Mouse (Mus musculus) lung, embryonic 14.5 days (tissue): ENCODE results near the gene Ccdc155. TPM values are rescaled to one million over a fixed set of nuclear protein-coding genes. Genes with fewer than 3 reads are reported as not detected.
A peak's percentile ranks its signal among the peaks of the same experiment; 100 is the strongest.

ENCODE experiments used
- ATAC-seq: fragments of 200-750 bp; cut with Nextera tagmentation; 2 replicates; pipeline ENCODE4 v1.8.0; 2017; ENCODE audit warnings: mild to moderate bottlenecking, moderate TSS enrichment, moderate library complexity; ENCODE audit not compliant: insufficient read depth
- DNase-seq: peaks from one replicate; pipeline ENCODE4 v3.0.0-alpha.2; 2015
- H3K27ac ChIP-seq: fragments of 300-500 bp; sonication (generic); 2 replicates; pipeline ENCODE4 v1.5.1; 2014; ENCODE audit warnings: low read depth, mild to moderate bottlenecking, moderate library complexity
- H3K27me3 ChIP-seq: fragments of 300-500 bp; sonication (generic); 2 replicates; pipeline ENCODE4 v1.6.1; 2014; ENCODE audit warnings: low read length, control low read depth; ENCODE audit not compliant: insufficient read depth
- H3K36me3 ChIP-seq: fragments of 300-500 bp; sonication (generic); 2 replicates; pipeline ENCODE4 v1.6.1; 2014; ENCODE audit warnings: control low read depth; ENCODE audit not compliant: insufficient read depth
- H3K4me1 ChIP-seq: fragments of 300-500 bp; sonication (generic); 2 replicates; pipeline ENCODE4 v1.6.1; 2014; ENCODE audit warnings: antibody characterized with exemption, control low read depth; ENCODE audit not compliant: insufficient read depth
- H3K4me2 ChIP-seq: fragments of 300-500 bp; sonication (generic); 2 replicates; pipeline ENCODE4 v1.6.1; 2014; ENCODE audit warnings: mild to moderate bottlenecking
- H3K4me3 ChIP-seq: fragments of 300-500 bp; sonication (generic); 2 replicates; pipeline ENCODE4 v1.5.1; 2014; ENCODE audit warnings: low read depth, low read length
- H3K9ac ChIP-seq: fragments of 300-500 bp; sonication (generic); 2 replicates; pipeline ENCODE4 v1.6.1; 2014
- H3K9me3 ChIP-seq: fragments of 300-500 bp; sonication (generic); 2 replicates; pipeline ENCODE4 v1.6.1; 2016; ENCODE audit warnings: low read depth, low read length, control low read depth
- CTCF ChIP-seq: IDR thresholded peaks from 2 replicates; pipeline ENCODE4 v1.5.1; 2016; ENCODE audit warnings: antibody characterized with exemption, low read depth
- WGBS: fragments of 180-500 bp; shearing (Covaris S2); extraction: QIAGEN DNeasy Blood & Tissue Kit; methylation state at CpG from one replicate; pipeline ENCODE4 v1.1.7; 2014; 5-methylcytosine and 5-hydroxymethylcytosine counted together
- polyA plus RNA-seq: library from polyadenylated mRNA; unstranded; fragments of >200 nt; fragmentation: Nextera tagmentation; extraction: Ambion mirVana; gene quantifications from 2 replicates; pipeline ENCODE4 v1.2.1, GENCODE M21; 2014

The Ccdc155 gene
- polyA plus RNA-seq, 1 experiment from 2014 or later, result 0.38 TPM

DNA sequence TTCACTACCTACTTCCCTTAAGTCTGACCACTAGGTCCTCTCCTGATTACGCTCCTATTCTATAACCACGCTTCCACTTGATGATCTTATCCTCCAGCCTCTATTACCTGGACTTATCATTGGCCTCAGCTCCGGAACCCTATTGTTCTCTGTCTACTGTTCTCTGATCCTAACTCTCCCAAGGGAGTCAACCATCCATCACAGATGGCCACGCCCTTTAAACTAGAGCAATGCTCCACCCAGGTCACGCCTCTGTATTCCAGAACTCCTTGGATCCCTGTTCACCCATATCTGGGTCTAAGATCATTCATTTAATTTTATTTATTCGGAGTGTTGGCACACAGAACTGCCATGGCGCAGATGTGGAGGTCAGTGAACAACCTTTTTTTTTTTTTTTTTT is 7.7 kb upstream of the Ccdc155 start:
- TF ChIP-seq CTCF, result no peak
- ATAC-seq (no peak), DNase-seq (no peak)
- Histone ChIP-seq H3K4me3 (no peak overlapping the region), H3K36me3 (peaks cover 2% of the 10 kb centered on the region; the same call in 1 of the 2 replicates), H3K27me3 (peaks cover 18% of the 10 kb centered on the region; the same call in 1 of the 2 replicates), H3K4me1 (peaks cover 7% of the 10 kb centered on the region; the same call in 1 of the 2 replicates), H3K9me3 (no peaks in the 10 kb centered on the region), H3K9ac (no peak overlapping the region), H3K4me2 (no peak overlapping the region), H3K27ac (no peak overlapping the region)
- 73% methylated on average over 7 of the region's 7 CpGs for WGBS

- H3K4me3 ChIP-seq, result no peak within 1 kb of the TSS
- 4% methylated on average over 17 of the region's 17 CpGs for WGBS
Measured at GRCm38 (mm10) chr7:45211851-45212251, 7.2 kb upstream of the Ccdc155 start, which contains the start of gene Dkkl1. TSS of gene Dkkl1 (minus strand) at chr7:45212147.

GRCm38 (mm10) chr7:45211070-45211469 is 6.4 kb upstream of the Ccdc155 start:
- H3K27me3 ChIP-seq, result peaks cover 18% of the 10 kb centered on the region; the same call in 1 of the 2 replicates
- no peak for TF ChIP-seq CTCF
- no peak overlapping the region for H3K9ac ChIP-seq
- no peak overlapping the region for H3K4me3 ChIP-seq
- 0 out of 2 replicates have a peak, but pooled peaks cover 3% of the 10 kb centered on the region for H3K4me1 ChIP-seq
- WGBS, result 45% methylated on average over 10 of the region's 10 CpGs
- DNase-seq, result no peak
- no peak for ATAC-seq
- H3K27ac ChIP-seq, result no peak overlapping the region
- no peak overlapping the region; the same call in 1 of the 2 replicates for H3K4me2 ChIP-seq
- no peaks in the 10 kb centered on the region for H3K36me3 ChIP-seq
- H3K9me3 ChIP-seq, result no peaks in the 10 kb centered on the region

More at GRCm38 (mm10) chr7:45211851-45212251, 7.2 kb upstream of the Ccdc155 start, which contains the start of gene Dkkl1:
- Histone ChIP-seq H3K4me2 (peak within 1 kb of the TSS; percentile 40), H3K27ac (no peak within 1 kb of the TSS), H3K27me3 (peaks cover 18% of the 10 kb centered on the region; the same call in 1 of the 2 replicates), H3K36me3 (no peaks in the 10 kb centered on the region), H3K4me1 (0 out of 2 replicates have a peak, but pooled peaks cover 3% of the 10 kb centered on the region), H3K9me3 (no peaks in the 10 kb centered on the region), H3K9ac (no peak within 1 kb of the TSS)
- DNase-seq (peak; percentile 41), ATAC-seq (no peak)
- TF ChIP-seq CTCF, result no peak

DNA sequence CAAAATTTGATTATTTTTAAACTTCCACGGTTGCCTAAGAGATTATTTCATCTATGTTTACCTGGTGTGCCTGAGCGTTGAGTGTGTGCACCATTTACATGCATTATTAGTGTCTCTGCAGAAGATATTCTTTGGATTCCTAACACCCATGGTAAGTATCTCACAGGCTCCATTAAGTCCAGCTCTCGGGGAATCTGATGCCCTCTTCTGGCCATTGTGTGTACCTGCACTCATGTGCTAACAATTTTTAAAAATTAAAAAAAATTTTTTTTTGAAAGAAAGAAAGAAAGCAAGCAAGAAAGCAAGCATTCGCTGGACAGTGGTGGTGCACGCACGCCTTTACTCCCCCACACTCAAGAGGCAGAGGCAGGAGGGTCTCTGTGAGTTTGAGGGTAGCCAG is 3.6 kb upstream of the Ccdc155 start:
- H3K27me3 ChIP-seq, result peaks cover 18% of the 10 kb centered on the region; the same call in 1 of the 2 replicates
- no peak overlapping the region for H3K4me3 ChIP-seq
- 72% methylated on average over 6 of the region's 6 CpGs for WGBS
- TF ChIP-seq CTCF, result no peak
- no peaks in the 10 kb centered on the region for H3K9me3 ChIP-seq
- ATAC-seq (no peak), DNase-seq (no peak)
- no peak overlapping the region for H3K9ac ChIP-seq
- no peak overlapping the region for H3K27ac ChIP-seq
- no peak overlapping the region for H3K4me2 ChIP-seq
- no peaks in the 10 kb centered on the region for H3K36me3 ChIP-seq
- H3K4me1 ChIP-seq, result 0 out of 2 replicates have a peak, but pooled peaks cover 3% of the 10 kb centered on the region

- H3K9me3 ChIP-seq, result no peaks in the 10 kb centered on the region
- 23% methylated on average over 10 of the region's 10 CpGs for WGBS
- H3K4me1 ChIP-seq, result no peaks in the 10 kb centered on the region
- TF ChIP-seq CTCF, result no peak
- H3K4me3 ChIP-seq, result no peak overlapping the region
- H3K9ac ChIP-seq, result no peak overlapping the region
- no peak for DNase-seq
- H3K4me2 ChIP-seq, result no peak overlapping the region
- H3K27me3 ChIP-seq, result no peaks in the 10 kb centered on the region
- ATAC-seq, result no peak
- no peaks in the 10 kb centered on the region for H3K36me3 ChIP-seq
- peak overlapping the region; percentile 9; the same call in 1 of the 2 replicates for H3K27ac ChIP-seq
Measured at GRCm38 (mm10) chr7:45202654-45203053, 2.0 kb downstream of the Ccdc155 start.

GRCm38 (mm10) chr7:45198961-45199360 is 5.7 kb downstream of the Ccdc155 start:
- no peaks in the 10 kb centered on the region for H3K9me3 ChIP-seq
- H3K9ac ChIP-seq, result no peak overlapping the region
- ATAC-seq (no peak), DNase-seq (no peak)
- H3K27ac ChIP-seq, result no peak overlapping the region
- H3K4me3 ChIP-seq, result no peak overlapping the region
- no peak overlapping the region for H3K4me2 ChIP-seq
- no peaks in the 10 kb centered on the region for H3K4me1 ChIP-seq
- H3K36me3 ChIP-seq, result no peaks in the 10 kb centered on the region
- H3K27me3 ChIP-seq, result no peaks in the 10 kb centered on the region
- no peak for TF ChIP-seq CTCF
- 72% methylated on average over 11 of the region's 11 CpGs for WGBS

DNA sequence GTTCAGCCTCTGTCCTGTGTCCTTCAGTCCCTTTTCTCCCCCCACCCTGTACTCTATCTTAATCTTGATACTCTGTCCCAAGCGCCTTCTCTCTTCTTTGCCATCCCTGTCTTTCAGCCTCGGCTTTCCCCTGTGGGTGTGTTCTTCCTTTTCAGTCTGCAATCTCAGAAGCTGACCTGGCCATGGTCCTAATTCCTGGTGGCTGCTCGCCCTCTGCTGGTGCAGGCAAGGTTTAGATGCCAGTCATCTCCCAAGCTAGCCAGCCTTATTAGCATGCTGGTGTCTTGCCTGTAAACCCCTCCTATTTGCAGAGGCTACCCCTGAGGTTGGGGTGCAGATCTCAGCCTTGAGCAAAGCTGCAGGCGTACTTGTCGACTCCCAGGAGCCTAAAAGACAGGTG is 6.3 kb downstream of the Ccdc155 start:
- Histone ChIP-seq H3K36me3 (no peaks in the 10 kb centered on the region), H3K27ac (no peak overlapping the region), H3K4me3 (no peak overlapping the region), H3K9ac (no peak overlapping the region), H3K4me1 (no peaks in the 10 kb centered on the region), H3K27me3 (no peaks in the 10 kb centered on the region), H3K9me3 (no peaks in the 10 kb centered on the region), H3K4me2 (no peak overlapping the region)
- TF ChIP-seq CTCF, result peak; percentile 89
- ATAC-seq, result peak; percentile 32; the same call in 1 of the 2 replicates
- peak; percentile 87 for DNase-seq
- WGBS, result 10% methylated on average over 5 of the region's 5 CpGs
